Mouse (Mus musculus): Measurements from ENCODE around the gene Tcf7l2.

Gene Tcf7l2

DNA sequence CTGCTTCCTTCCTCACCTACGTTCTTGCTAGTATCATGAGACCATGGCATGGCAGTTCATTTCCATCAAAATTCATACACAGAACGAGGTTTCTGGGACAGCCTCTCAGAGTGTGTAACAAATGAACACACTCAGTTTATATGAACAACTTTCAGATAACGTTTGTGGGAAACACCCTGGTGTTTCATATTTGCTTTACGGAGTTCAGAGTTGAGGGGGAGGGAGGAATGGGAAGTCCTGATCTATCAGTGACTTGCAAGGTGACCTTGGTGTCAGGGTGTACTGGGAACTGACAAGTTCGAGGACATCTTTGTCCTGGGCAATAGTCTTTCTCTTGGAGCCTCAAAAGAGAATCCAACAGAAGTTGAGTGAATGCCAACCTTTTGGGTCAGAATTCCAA lies 197.5 kb downstream of the Tcf7l2 start:
- in situ Hi-C loops (cut with MboI, MseI): loop anchor here (5.0 kb wide), 1 partner anchor 867 kb away; no protein-coding TSS in a partner anchor

GRCm38 (mm10) chr19:55939719-55940118 lies 198.1 kb downstream of the Tcf7l2 start:
- in situ Hi-C loops (cut with MboI, MseI): loop anchor here (5.0 kb wide), 1 partner anchor 867 kb away; no protein-coding TSS in a partner anchor

GRCm38 (mm10) chr19:55940538-55941252 lies 199.1 kb downstream of the Tcf7l2 start:
- in situ Hi-C loops (cut with MboI, MseI): no loop called here

DNA sequence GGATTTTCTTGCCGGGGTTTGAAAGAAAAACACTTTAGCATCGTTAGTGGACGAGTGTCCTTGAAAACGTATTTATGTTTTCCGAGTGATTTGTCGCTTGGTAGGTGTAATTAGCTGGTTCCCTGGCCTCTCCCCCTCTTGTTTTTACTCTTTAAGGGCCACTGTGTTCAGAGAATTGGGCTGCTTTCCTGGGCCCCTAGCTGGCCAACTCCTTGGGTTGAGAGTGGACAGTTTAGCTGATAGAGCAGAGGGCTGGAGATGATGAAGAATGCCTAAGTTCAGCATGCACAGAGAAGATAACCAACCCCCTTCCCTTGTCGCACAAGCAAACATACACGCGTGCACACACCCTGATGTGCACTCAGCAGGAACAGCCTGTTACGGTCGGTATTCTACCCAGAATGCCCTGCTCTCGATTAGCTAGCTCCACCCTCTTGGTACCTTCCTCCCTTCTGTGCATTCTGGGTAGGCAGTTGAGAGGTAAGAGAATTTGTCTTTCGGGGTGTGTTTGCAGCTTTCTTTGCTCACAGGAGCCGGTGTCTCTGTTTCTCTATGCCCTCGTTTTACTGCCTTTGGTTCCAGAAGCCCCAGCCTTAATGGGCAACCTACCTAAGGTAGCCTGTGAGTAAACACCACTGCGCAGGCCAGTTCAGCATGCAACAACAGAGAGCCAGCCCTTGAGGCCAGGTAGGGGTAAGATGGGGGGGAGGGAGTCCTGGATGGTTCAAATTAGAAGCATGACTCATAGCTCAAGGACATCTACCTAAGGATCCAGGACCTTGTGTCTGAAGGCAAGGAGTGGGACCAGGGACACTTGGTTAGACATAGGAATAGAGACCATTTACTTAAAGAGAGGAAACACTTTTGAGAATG lies 199.9 kb downstream of the Tcf7l2 start:
- in situ Hi-C loops (cut with MboI, MseI): no loop called here

GRCm38 (mm10) chr19:55951397-55951796 lies 209.8 kb downstream of the Tcf7l2 start:
- in situ Hi-C loops (cut with MboI, MseI): no loop called here

GRCm38 (mm10) chr19:55953207-55953606 lies 211.6 kb downstream of the Tcf7l2 start:
- in situ Hi-C loops (cut with MboI, MseI): no loop called here

- in situ Hi-C loops (cut with MboI, MseI): no loop called here
These were observed 213.5 kb downstream of the Tcf7l2 start for GRCm38 (mm10) chr19:55955126-55955525.

- in situ Hi-C loops (cut with MboI, MseI): no loop called here
These were observed 215.1 kb downstream of the Tcf7l2 start for GRCm38 (mm10) chr19:55956745-55957144.

DNA sequence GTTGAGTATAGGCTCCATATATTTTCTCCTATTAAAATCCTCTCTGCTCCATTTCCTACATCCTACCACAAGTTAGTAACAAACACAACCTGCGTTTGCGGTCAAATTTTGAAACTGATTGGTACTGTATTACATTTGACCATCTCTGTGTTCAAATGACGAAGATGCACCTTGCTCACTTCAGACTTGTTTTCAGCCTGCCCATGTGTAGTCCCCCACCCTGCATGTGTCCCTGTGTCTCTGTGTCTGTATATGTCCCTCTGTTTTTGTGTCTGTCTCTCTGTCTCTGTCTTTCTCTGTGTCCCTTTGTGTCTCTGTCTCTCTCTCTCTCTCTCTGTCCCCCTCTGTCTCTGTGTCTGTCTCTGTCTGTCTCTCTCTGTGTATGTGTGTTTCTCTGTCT lies 222.8 kb downstream of the Tcf7l2 start:
- in situ Hi-C loops (cut with MboI, MseI): no loop called here

- in situ Hi-C loops (cut with MboI, MseI): no loop called here
These were observed 224.4 kb downstream of the Tcf7l2 start for GRCm38 (mm10) chr19:55966066-55966465.

GRCm38 (mm10) chr19:55969929-55970531 lies 228.4 kb downstream of the Tcf7l2 start:
- in situ Hi-C loops (cut with MboI, MseI): no loop called here

DNA sequence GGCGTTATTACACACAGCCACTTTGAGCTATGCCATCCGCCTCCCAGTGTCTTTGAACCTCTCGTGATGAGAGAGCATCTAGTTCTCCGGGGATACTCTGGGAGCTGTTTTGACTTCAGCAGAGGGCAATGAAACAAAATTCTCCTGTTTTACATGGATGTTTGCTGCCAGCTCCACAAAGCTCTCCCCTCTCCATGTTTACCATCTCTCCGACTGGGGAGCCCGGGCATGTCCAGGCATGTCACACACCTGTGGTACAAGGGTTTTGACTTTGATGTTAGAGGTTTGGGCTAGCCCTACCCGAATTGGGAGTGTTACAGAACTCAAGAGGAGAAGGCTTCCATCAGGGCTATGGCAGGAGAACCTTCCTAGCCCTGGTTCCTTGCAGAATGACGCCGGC lies 234.5 kb downstream of the Tcf7l2 start:
- in situ Hi-C loops (cut with MboI, MseI): no loop called here
